Mouse (Mus musculus): ENCODE measurements at regions not wholly inside any gene's neighbourhood (a gene's known extent, or its start where the extent isn't known, plus 50 kb on each side); places are given as distances from the start of the nearest gene placed in this dataset.
A peak's percentile ranks its signal among the peaks of the same experiment; 100 is the strongest.

DNA sequence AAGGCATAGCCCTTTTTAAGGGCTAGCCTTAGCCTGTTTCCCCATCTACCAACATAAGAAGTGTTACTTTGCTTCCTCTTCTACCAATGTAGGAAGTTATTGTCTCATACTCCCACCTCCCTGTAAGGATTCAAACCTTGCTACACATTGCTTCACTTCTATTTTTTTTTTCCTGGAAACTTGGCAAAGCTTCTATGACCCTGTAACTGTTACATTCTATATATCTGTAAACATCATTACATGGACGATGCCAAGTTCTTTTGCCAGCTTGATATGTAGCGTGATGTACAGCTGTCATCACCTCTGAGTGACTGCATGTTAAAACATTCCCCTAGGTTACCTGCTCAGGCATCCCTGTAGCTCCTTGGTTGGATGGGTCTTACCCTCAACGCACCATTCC lies 114.1 kb upstream of the Pbx1 start:
- Histone ChIP-seq H3K79me2 (ENCODE audit: control insufficient read depth, insufficient read depth) (no peaks in the 10 kb centered on the region), H3K79me3 (ENCODE audit: low read depth) (no peaks in the 10 kb centered on the region), H3ac (ENCODE audit: control insufficient read depth, insufficient read length, low read depth) (no peak overlapping the region), H3K36me3 (ENCODE audit: control insufficient read depth, insufficient read depth) (no peaks in the 10 kb centered on the region), H3K4me3 (ENCODE audit: insufficient read depth, poor library complexity, severe bottlenecking) (no peak overlapping the region), H3K27me3 (ENCODE audit: control insufficient read depth, insufficient read depth, insufficient read length) (no peaks in the 10 kb centered on the region)
- TF ChIP-seq CEBPB (IDR thresholded peaks at IDR 0.05; ENCODE audit: low read depth) (no peak), FOSL1 (IDR thresholded peaks at IDR 0.05; ENCODE audit: insufficient read depth, low read length, poor library complexity, severe bottlenecking) (no peak), MAX (IDR thresholded peaks at IDR 0.05) (no peak), MYOD1 (IDR thresholded peaks at IDR 0.05; ENCODE audit: control insufficient read depth, insufficient read length, low read depth) (no peak), MYOG (IDR thresholded peaks at IDR 0.05; ENCODE audit: control insufficient read depth, extremely low read depth, insufficient read length) (no peak), USF1 (IDR thresholded peaks at IDR 0.05; ENCODE audit: low read depth) (no peak), CTCF (IDR thresholded peaks at IDR 0.05; ENCODE audit: control insufficient read depth, insufficient read depth, insufficient read length) (no peak)

DNA sequence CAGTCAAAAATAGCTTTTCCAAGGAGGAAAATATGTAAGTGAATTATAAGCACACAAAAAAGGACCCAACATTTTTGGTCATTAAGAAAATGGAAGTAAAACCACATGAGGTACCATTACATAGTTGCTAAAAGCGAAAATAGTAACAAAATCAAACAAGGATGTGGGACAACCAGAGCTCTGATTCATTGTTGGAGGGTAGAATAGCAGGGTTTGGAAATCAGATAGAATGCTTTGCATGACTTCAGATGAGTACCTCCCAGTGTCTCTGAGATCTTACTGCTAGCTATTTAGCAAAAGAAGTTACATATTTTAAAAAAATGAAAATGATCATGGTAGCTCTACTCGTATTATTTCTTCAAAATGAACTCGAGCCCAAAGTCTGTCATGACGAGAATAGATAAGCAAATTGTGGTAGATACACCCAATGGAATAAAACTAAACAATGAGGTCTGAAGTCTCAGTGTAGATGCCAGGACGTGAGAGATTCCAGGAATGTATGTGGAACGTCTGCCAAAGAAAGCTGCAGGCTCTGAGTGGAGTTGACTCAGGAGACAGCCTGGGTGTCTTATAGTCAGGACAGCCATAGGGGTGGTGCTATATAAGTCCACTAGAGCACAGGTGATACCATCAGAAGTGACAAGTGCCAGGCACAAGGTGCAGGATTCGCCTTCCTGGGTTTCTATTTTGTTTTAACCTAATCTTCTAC lies 113.2 kb upstream of the Pbx1 start:
- Histone ChIP-seq H3K4me3 (ENCODE audit: insufficient read depth, poor library complexity, severe bottlenecking) (no peak overlapping the region), H3K79me2 (ENCODE audit: control insufficient read depth, insufficient read depth) (no peaks in the 10 kb centered on the region), H3ac (ENCODE audit: control insufficient read depth, insufficient read length, low read depth) (no peak overlapping the region), H3K27me3 (ENCODE audit: control insufficient read depth, insufficient read depth, insufficient read length) (no peaks in the 10 kb centered on the region), H3K36me3 (ENCODE audit: control insufficient read depth, insufficient read depth) (no peaks in the 10 kb centered on the region), H3K79me3 (ENCODE audit: low read depth) (no peaks in the 10 kb centered on the region)
- no peak for TF ChIP-seq CEBPB (IDR thresholded peaks at IDR 0.05; ENCODE audit: low read depth)
- no peak for TF ChIP-seq CTCF (IDR thresholded peaks at IDR 0.05; ENCODE audit: control insufficient read depth, insufficient read depth, insufficient read length)
- peak; percentile 6 for TF ChIP-seq MYOD1 (IDR thresholded peaks at IDR 0.05; ENCODE audit: control insufficient read depth, insufficient read length, low read depth)

- H3K36me3 ChIP-seq (ENCODE audit: control insufficient read depth, insufficient read depth) = no peaks in the 10 kb centered on the region
- H3K4me3 ChIP-seq (ENCODE audit: insufficient read depth, poor library complexity, severe bottlenecking) = no peak overlapping the region
- no peak overlapping the region for H3ac ChIP-seq (ENCODE audit: control insufficient read depth, insufficient read length, low read depth)
- TF ChIP-seq FOSL1 (IDR thresholded peaks at IDR 0.05; ENCODE audit: insufficient read depth, low read length, poor library complexity, severe bottlenecking) (no peak), USF1 (IDR thresholded peaks at IDR 0.05; ENCODE audit: low read depth) (no peak), MYOG (IDR thresholded peaks at IDR 0.05; ENCODE audit: control insufficient read depth, extremely low read depth, insufficient read length) (no peak), MAX (IDR thresholded peaks at IDR 0.05) (no peak), MYOD1 (IDR thresholded peaks at IDR 0.05; ENCODE audit: control insufficient read depth, insufficient read length, low read depth) (no peak), CTCF (IDR thresholded peaks at IDR 0.05; ENCODE audit: control insufficient read depth, insufficient read depth, insufficient read length) (no peak), CEBPB (IDR thresholded peaks at IDR 0.05; ENCODE audit: low read depth) (no peak)
- no peaks in the 10 kb centered on the region for H3K79me3 ChIP-seq (ENCODE audit: low read depth)
- no peaks in the 10 kb centered on the region for H3K79me2 ChIP-seq (ENCODE audit: control insufficient read depth, insufficient read depth)
- no peaks in the 10 kb centered on the region for H3K27me3 ChIP-seq (ENCODE audit: control insufficient read depth, insufficient read depth, insufficient read length)
These were observed 109.2 kb upstream of the Pbx1 start for GRCm38 (mm10) chr1:168541231-168541630.

- H3K79me3 ChIP-seq (ENCODE audit: low read depth) = no peaks in the 10 kb centered on the region
- H3K79me2 ChIP-seq (ENCODE audit: control insufficient read depth, insufficient read depth) = no peaks in the 10 kb centered on the region
- H3ac ChIP-seq (ENCODE audit: control insufficient read depth, insufficient read length, low read depth) = no peak overlapping the region
- H3K4me3 ChIP-seq (ENCODE audit: insufficient read depth, poor library complexity, severe bottlenecking) = no peak overlapping the region
- H3K27me3 ChIP-seq (ENCODE audit: control insufficient read depth, insufficient read depth, insufficient read length) = no peaks in the 10 kb centered on the region
- H3K36me3 ChIP-seq (ENCODE audit: control insufficient read depth, insufficient read depth) = no peaks in the 10 kb centered on the region
- TF ChIP-seq USF1 (IDR thresholded peaks at IDR 0.05; ENCODE audit: low read depth) (no peak), MAX (IDR thresholded peaks at IDR 0.05) (no peak), FOSL1 (IDR thresholded peaks at IDR 0.05; ENCODE audit: insufficient read depth, low read length, poor library complexity, severe bottlenecking) (no peak), CEBPB (IDR thresholded peaks at IDR 0.05; ENCODE audit: low read depth) (no peak), MYOD1 (IDR thresholded peaks at IDR 0.05; ENCODE audit: control insufficient read depth, insufficient read length, low read depth) (no peak), MYOG (IDR thresholded peaks at IDR 0.05; ENCODE audit: control insufficient read depth, extremely low read depth, insufficient read length) (no peak), CTCF (IDR thresholded peaks at IDR 0.05; ENCODE audit: control insufficient read depth, insufficient read depth, insufficient read length) (no peak)
These were observed 86.0 kb upstream of the Pbx1 start for GRCm38 (mm10) chr1:168518087-168518486.

- no peaks in the 10 kb centered on the region for H3K36me3 ChIP-seq (ENCODE audit: control insufficient read depth, insufficient read depth)
- no peaks in the 10 kb centered on the region for H3K27me3 ChIP-seq (ENCODE audit: control insufficient read depth, insufficient read depth, insufficient read length)
- no peak overlapping the region for H3ac ChIP-seq (ENCODE audit: control insufficient read depth, insufficient read length, low read depth)
- TF ChIP-seq MYOD1 (IDR thresholded peaks at IDR 0.05; ENCODE audit: control insufficient read depth, insufficient read length, low read depth) = peak; percentile 71
- no peak for TF ChIP-seq CTCF (IDR thresholded peaks at IDR 0.05; ENCODE audit: control insufficient read depth, insufficient read depth, insufficient read length)
- TF ChIP-seq MYOG (IDR thresholded peaks at IDR 0.05; ENCODE audit: control insufficient read depth, extremely low read depth, insufficient read length) = no peak
- TF ChIP-seq USF1 (IDR thresholded peaks at IDR 0.05; ENCODE audit: low read depth) = no peak
- TF ChIP-seq CEBPB (IDR thresholded peaks at IDR 0.05; ENCODE audit: low read depth) = no peak
- no peak for TF ChIP-seq MAX (IDR thresholded peaks at IDR 0.05)
- no peak for TF ChIP-seq FOSL1 (IDR thresholded peaks at IDR 0.05; ENCODE audit: insufficient read depth, low read length, poor library complexity, severe bottlenecking)
- no peaks in the 10 kb centered on the region for H3K79me3 ChIP-seq (ENCODE audit: low read depth)
- H3K4me3 ChIP-seq (ENCODE audit: insufficient read depth, poor library complexity, severe bottlenecking) = no peak overlapping the region
- H3K79me2 ChIP-seq (ENCODE audit: control insufficient read depth, insufficient read depth) = no peaks in the 10 kb centered on the region
These were observed 74.3 kb upstream of the Pbx1 start for GRCm38 (mm10) chr1:168506326-168506725.

DNA sequence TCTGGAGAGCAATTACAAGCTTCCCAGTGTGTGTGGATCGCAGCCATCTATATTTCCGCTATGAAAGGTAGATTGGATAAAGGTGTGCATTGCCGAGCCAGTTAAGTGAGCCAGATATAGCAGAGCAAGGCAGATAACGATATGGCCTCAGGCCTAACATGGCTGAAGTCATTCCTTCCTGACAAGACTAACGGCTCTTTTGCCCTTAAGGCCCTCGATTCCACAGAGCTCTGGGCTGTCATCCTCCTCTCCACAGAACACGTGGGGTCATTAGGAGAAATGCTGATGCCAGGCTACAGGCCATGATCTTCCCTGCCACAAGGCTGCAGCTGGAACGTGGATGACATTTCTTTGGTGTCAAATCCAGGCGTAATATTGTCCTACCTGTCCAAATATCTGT lies 72.7 kb upstream of the Pbx1 start:
- Histone ChIP-seq H3ac (ENCODE audit: control insufficient read depth, insufficient read length, low read depth) (no peak overlapping the region), H3K36me3 (ENCODE audit: control insufficient read depth, insufficient read depth) (no peaks in the 10 kb centered on the region), H3K4me3 (ENCODE audit: insufficient read depth, poor library complexity, severe bottlenecking) (no peak overlapping the region), H3K79me2 (ENCODE audit: control insufficient read depth, insufficient read depth) (no peaks in the 10 kb centered on the region), H3K27me3 (ENCODE audit: control insufficient read depth, insufficient read depth, insufficient read length) (no peaks in the 10 kb centered on the region), H3K79me3 (ENCODE audit: low read depth) (no peaks in the 10 kb centered on the region)
- TF ChIP-seq MYOD1 (IDR thresholded peaks at IDR 0.05; ENCODE audit: control insufficient read depth, insufficient read length, low read depth) (no peak), FOSL1 (IDR thresholded peaks at IDR 0.05; ENCODE audit: insufficient read depth, low read length, poor library complexity, severe bottlenecking) (no peak)
